Mouse (Mus musculus) kidney, embryonic 14.5 days (tissue): ENCODE data around the gene Cfap61. TPM values are rescaled to one million over a fixed set of nuclear protein-coding genes. Genes with fewer than 3 reads are reported as not detected.

Experiments used
- ATAC-seq: fragments of 200-750 bp; cut with Nextera tagmentation; 2 replicates; pipeline ENCODE4 v1.8.0; 2017; ENCODE audit warnings: moderate number of reproducible peaks, mild to moderate bottlenecking, moderate TSS enrichment, moderate library complexity; ENCODE audit not compliant: low FRiP score, low TSS enrichment
- H3K27ac ChIP-seq: fragments of 300-500 bp; sonication (generic); 2 replicates; pipeline ENCODE4 v1.5.1; 2014; ENCODE audit warnings: low read depth, mild to moderate bottlenecking, low read length, moderate library complexity, mixed read lengths
- H3K27me3 ChIP-seq: fragments of 300-500 bp; sonication (generic); 2 replicates; pipeline ENCODE4 v1.6.1; 2014; ENCODE audit warnings: mild to moderate bottlenecking, low read length; ENCODE audit not compliant: control insufficient read depth, insufficient read depth
- H3K36me3 ChIP-seq: fragments of 300-500 bp; sonication (generic); 2 replicates; pipeline ENCODE4 v1.6.1; 2014; ENCODE audit warnings: low read length, mixed read lengths; ENCODE audit not compliant: control insufficient read depth, insufficient read depth
- H3K4me1 ChIP-seq: fragments of 300-500 bp; sonication (generic); 2 replicates; pipeline ENCODE4 v1.6.1; 2014; ENCODE audit warnings: low read length, mixed read lengths; ENCODE audit not compliant: control insufficient read depth, insufficient read depth
- H3K4me2 ChIP-seq: fragments of 300-500 bp; sonication (generic); replicated peaks from 2 replicates; pipeline ENCODE4 v1.6.1; 2014; ENCODE audit warnings: low read depth, mild to moderate bottlenecking, low read length
- H3K4me3 ChIP-seq: fragments of 300-500 bp; sonication (generic); 2 replicates; pipeline ENCODE4 v1.5.1; 2014; ENCODE audit warnings: mild to moderate bottlenecking, low read length
- H3K9ac ChIP-seq: fragments of 300-500 bp; sonication (generic); 2 replicates; pipeline ENCODE4 v1.6.1; 2014; ENCODE audit warnings: low read depth, mild to moderate bottlenecking, low read length, moderate library complexity
- H3K9me3 ChIP-seq: fragments of 300-500 bp; sonication (generic); 2 replicates; pipeline ENCODE4 v1.6.1; 2016; ENCODE audit warnings: low read length; ENCODE audit not compliant: control insufficient read depth
- WGBS: fragments of 180-500 bp; shearing (Covaris S2); extraction: QIAGEN DNeasy Blood & Tissue Kit; methylation state at CpG from one replicate; pipeline ENCODE4 v1.1.7; 2014; 5-methylcytosine and 5-hydroxymethylcytosine counted together
- polyA plus RNA-seq: library from polyadenylated mRNA; unstranded; fragments of >200 nt; fragmentation: Nextera tagmentation; extraction: Ambion mirVana; gene quantifications from 2 replicates; pipeline ENCODE4 v1.2.1, GENCODE M21; 2014

Cfap61 gene
- polyA plus RNA-seq, 1 experiment from 2014 or later, result 0.49 TPM

- H3K9ac ChIP-seq, result no peak overlapping the region
- no peaks in the 10 kb centered on the region for H3K36me3 ChIP-seq
- 79% methylated on average over 2 of the region's 2 CpGs for WGBS
- H3K9me3 ChIP-seq, result no peaks in the 10 kb centered on the region
- H3K4me2 ChIP-seq, result no peak overlapping the region
- H3K4me3 ChIP-seq, result no peak overlapping the region
- no peaks in the 10 kb centered on the region for H3K4me1 ChIP-seq
- H3K27ac ChIP-seq, result no peak overlapping the region
- no peak for ATAC-seq
- H3K27me3 ChIP-seq, result no peaks in the 10 kb centered on the region
These were observed 53.2 kb downstream of the Cfap61 start for GRCm38 (mm10) chr2:145987757-145988156.

- no peaks in the 10 kb centered on the region for H3K9me3 ChIP-seq
- H3K27me3 ChIP-seq, result no peaks in the 10 kb centered on the region
- H3K4me2 ChIP-seq, result no peak overlapping the region
- no peak overlapping the region for H3K9ac ChIP-seq
- ATAC-seq, result no peak
- H3K36me3 ChIP-seq, result no peaks in the 10 kb centered on the region
- WGBS, result 94% methylated on average over 2 of the region's 2 CpGs
- no peak overlapping the region for H3K27ac ChIP-seq
- H3K4me3 ChIP-seq, result no peak overlapping the region
- H3K4me1 ChIP-seq, result no peaks in the 10 kb centered on the region
These were observed 55.9 kb downstream of the Cfap61 start for GRCm38 (mm10) chr2:145990446-145990845.

GRCm38 (mm10) chr2:145996472-145996871 is 61.9 kb downstream of the Cfap61 start:
- 60% methylated on average over 4 of the region's 4 CpGs for WGBS
- Histone ChIP-seq H3K27ac (no peak overlapping the region), H3K4me2 (no peak overlapping the region), H3K9me3 (no peaks in the 10 kb centered on the region), H3K4me1 (no peaks in the 10 kb centered on the region), H3K4me3 (no peak overlapping the region), H3K9ac (no peak overlapping the region), H3K27me3 (no peaks in the 10 kb centered on the region), H3K36me3 (no peaks in the 10 kb centered on the region)
- no peak for ATAC-seq

- 92% methylated on average over 5 of the region's 5 CpGs for WGBS
- Histone ChIP-seq H3K4me3 (no peak overlapping the region), H3K27me3 (no peaks in the 10 kb centered on the region), H3K9me3 (no peaks in the 10 kb centered on the region), H3K36me3 (no peaks in the 10 kb centered on the region), H3K9ac (no peak overlapping the region), H3K27ac (no peak overlapping the region), H3K4me1 (no peaks in the 10 kb centered on the region), H3K4me2 (no peak overlapping the region)
- ATAC-seq, result no peak
These were observed 63.5 kb downstream of the Cfap61 start for GRCm38 (mm10) chr2:145997956-145998525.

- no peaks in the 10 kb centered on the region for H3K4me1 ChIP-seq
- no peak for ATAC-seq
- H3K36me3 ChIP-seq, result no peaks in the 10 kb centered on the region
- no peak overlapping the region for H3K27ac ChIP-seq
- 73% methylated on average over 6 of the region's 6 CpGs for WGBS
- H3K9me3 ChIP-seq, result no peaks in the 10 kb centered on the region
- no peak overlapping the region for H3K9ac ChIP-seq
- no peak overlapping the region for H3K4me2 ChIP-seq
- no peaks in the 10 kb centered on the region for H3K27me3 ChIP-seq
- H3K4me3 ChIP-seq, result no peak overlapping the region
These were observed 74.2 kb downstream of the Cfap61 start for GRCm38 (mm10) chr2:146008801-146009200.

- 63% methylated on average over 2 of the region's 2 CpGs for WGBS
- Histone ChIP-seq H3K4me2 (no peak overlapping the region), H3K36me3 (no peaks in the 10 kb centered on the region), H3K9ac (no peak overlapping the region), H3K9me3 (no peaks in the 10 kb centered on the region), H3K4me3 (no peak overlapping the region), H3K4me1 (no peaks in the 10 kb centered on the region), H3K27ac (no peak overlapping the region), H3K27me3 (no peaks in the 10 kb centered on the region)
- ATAC-seq, result no peak; the same call in 1 of the 2 replicates
These were observed 75.2 kb downstream of the Cfap61 start for GRCm38 (mm10) chr2:146009596-146010349.

- H3K9me3 ChIP-seq, result no peaks in the 10 kb centered on the region
- no peaks in the 10 kb centered on the region for H3K4me1 ChIP-seq
- no peaks in the 10 kb centered on the region for H3K36me3 ChIP-seq
- no peak overlapping the region for H3K27ac ChIP-seq
- no peak for ATAC-seq
- no peak overlapping the region for H3K4me2 ChIP-seq
- H3K9ac ChIP-seq, result no peak overlapping the region
- WGBS, result 42% methylated on average over 2 of the region's 2 CpGs
- H3K27me3 ChIP-seq, result no peaks in the 10 kb centered on the region
- H3K4me3 ChIP-seq, result no peak overlapping the region
These were observed 76.2 kb downstream of the Cfap61 start for GRCm38 (mm10) chr2:146010816-146011215.

GRCm38 (mm10) chr2:146015341-146016186 is 81.0 kb downstream of the Cfap61 start:
- Histone ChIP-seq H3K36me3 (no peaks in the 10 kb centered on the region), H3K4me1 (no peaks in the 10 kb centered on the region), H3K4me2 (no peak overlapping the region), H3K9me3 (no peaks in the 10 kb centered on the region), H3K27me3 (no peaks in the 10 kb centered on the region), H3K4me3 (no peak overlapping the region), H3K9ac (no peak overlapping the region), H3K27ac (no peak overlapping the region)
- ATAC-seq, result no peak
- WGBS, result 65% methylated on average over 8 of the region's 8 CpGs

GRCm38 (mm10) chr2:146022846-146023245 is 88.3 kb downstream of the Cfap61 start:
- 89% methylated on average over 6 of the region's 6 CpGs for WGBS
- H3K27me3 ChIP-seq, result no peaks in the 10 kb centered on the region
- no peaks in the 10 kb centered on the region for H3K4me1 ChIP-seq
- H3K4me2 ChIP-seq, result no peak overlapping the region
- no peak overlapping the region for H3K27ac ChIP-seq
- no peaks in the 10 kb centered on the region for H3K36me3 ChIP-seq
- H3K4me3 ChIP-seq, result no peak overlapping the region
- H3K9ac ChIP-seq, result no peak overlapping the region
- no peaks in the 10 kb centered on the region for H3K9me3 ChIP-seq
- ATAC-seq, result no peak
